Mouse (Mus musculus): ENCODE measurements at regions not wholly inside any gene's neighbourhood (a gene's known extent, or its start where the extent isn't known, plus 50 kb on each side); places are given as distances from the start of the nearest gene placed in this dataset.

DNA sequence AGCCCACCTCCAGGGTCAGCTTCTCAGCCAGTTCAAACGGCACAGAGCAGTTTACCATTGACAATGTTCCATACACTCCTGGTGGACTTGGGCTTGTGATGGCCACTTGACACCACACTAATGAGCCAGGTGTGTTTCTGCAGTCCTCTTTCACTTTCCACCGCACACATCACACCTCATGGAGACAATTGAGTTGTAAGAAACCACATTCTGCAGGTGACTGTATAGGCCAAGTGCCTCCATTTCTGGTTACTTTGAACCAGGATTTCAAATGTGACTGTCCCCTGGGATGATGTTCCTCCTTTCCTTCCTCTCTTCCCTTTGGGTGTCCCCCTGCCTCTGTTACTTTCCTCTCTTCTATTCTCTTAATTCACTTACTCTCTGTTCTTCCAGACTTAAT is 233.1 kb downstream of the Ankrd50 start:
- no peak for DNase-seq (ENCODE audit: low read depth, low spot score)
- Histone ChIP-seq H3K9me3 (replicated peaks; ENCODE audit: insufficient read depth, low read length) (no peaks in the 10 kb centered on the region), H3K27ac (ENCODE audit: control insufficient read depth, low read depth, low read length) (no peak overlapping the region), H3K36me3 (ENCODE audit: control insufficient read depth in 1 of 2, insufficient read depth in 2 of 2, low read length in 2 of 2) (no peaks in the 10 kb centered on the region), H3K4me3 (ENCODE audit: control insufficient read depth in 1 of 2, insufficient read depth in 1 of 2, low read depth in 2 of 2, low read length in 2 of 2) (no peak overlapping the region), H3K79me2 (ENCODE audit: control insufficient read depth, insufficient read depth, low read length, poor library complexity) (no peaks in the 10 kb centered on the region), H3K9ac (ENCODE audit: control insufficient read depth, low read depth, low read length, poor library complexity, severe bottlenecking) (no peak overlapping the region), H3K4me1 (ENCODE audit: control insufficient read depth in 1 of 2, insufficient read depth in 2 of 2, low read length in 2 of 2) (no peaks in the 10 kb centered on the region), H3K27me3 (ENCODE audit: control insufficient read depth in 1 of 2, insufficient read depth in 2 of 2, low read length in 2 of 2) (no peaks in the 10 kb centered on the region)
- no peak for TF ChIP-seq MYB (IDR thresholded peaks at IDR 0.05; ENCODE audit: low read depth, low read length)
- no peak for TF ChIP-seq CHD2 (IDR thresholded peaks at IDR 0.05; ENCODE audit: low read length)
- TF ChIP-seq TBP (IDR thresholded peaks at IDR 0.05; ENCODE audit: low read depth, low read length): no peak
- TF ChIP-seq USF2 (IDR thresholded peaks at IDR 0.05; ENCODE audit: borderline replicate concordance in 1 of 2, insufficient read depth in 1 of 2, low read depth in 1 of 2, low read length in 2 of 2): no peak
- TF ChIP-seq MYC (IDR thresholded peaks at IDR 0.05; ENCODE audit: low read depth, low read length): no peak
- TF ChIP-seq GATA1 (IDR thresholded peaks at IDR 0.05; ENCODE audit: low read depth, low read length): no peak
- no peak for TF ChIP-seq GABPA (IDR thresholded peaks at IDR 0.05; ENCODE audit: low read depth, low read length)
- no peak for TF ChIP-seq POLR2AphosphoS2 (IDR thresholded peaks at IDR 0.05; ENCODE audit: low read length)
- TF ChIP-seq CTCF (IDR thresholded peaks at IDR 0.05 in 2 of 3, conservative IDR thresholded peaks at IDR 0.05 in 1 of 3; ENCODE audit: control insufficient read depth in 1 of 3, insufficient read depth in 1 of 3, low read depth in 2 of 3, low read length in 3 of 3, poor library complexity in 1 of 3, severe bottlenecking in 1 of 3): no peak
- no peak for TF ChIP-seq JUND (IDR thresholded peaks at IDR 0.05; ENCODE audit: low read depth, low read length)
- TF ChIP-seq ETS1 (IDR thresholded peaks at IDR 0.05; ENCODE audit: low read depth, low read length): no peak
- TF ChIP-seq KAT2A (conservative IDR thresholded peaks at IDR 0.05; ENCODE audit: low read depth, low read length): no peak
- no peak for TF ChIP-seq E2F4 (IDR thresholded peaks at IDR 0.05; ENCODE audit: borderline replicate concordance, low read depth, low read length)
- TF ChIP-seq SIN3A (IDR thresholded peaks at IDR 0.05; ENCODE audit: low read length): no peak
- no peak for TF ChIP-seq EP300 (IDR thresholded peaks at IDR 0.05; ENCODE audit: low read depth in 1 of 2, low read length in 2 of 2)
- TF ChIP-seq TCF12 (IDR thresholded peaks at IDR 0.05; ENCODE audit: low read depth, low read length): no peak
- no peak for TF ChIP-seq RCOR1 (IDR thresholded peaks at IDR 0.05; ENCODE audit: low read depth, low read length)

DNA sequence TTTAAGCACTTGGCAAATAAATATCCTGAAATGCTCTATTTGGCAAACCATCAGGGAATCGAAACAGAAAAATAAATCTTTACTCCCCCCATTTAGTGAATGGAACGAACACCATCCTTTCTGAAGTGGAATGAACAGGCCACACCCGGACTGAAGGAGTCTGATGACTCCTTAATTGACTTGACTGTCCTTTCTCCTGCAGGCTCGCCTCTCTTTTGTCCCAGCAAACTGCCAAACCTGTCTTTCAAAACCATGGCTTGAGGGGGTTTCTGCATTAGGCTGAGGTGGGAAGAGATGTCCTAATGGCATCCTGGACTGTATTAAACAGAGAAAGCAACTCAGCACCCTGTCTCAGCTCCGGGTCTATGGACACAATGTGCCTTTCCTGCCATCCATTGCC is 234.1 kb downstream of the Ankrd50 start:
- no peak overlapping the region for H3K27ac ChIP-seq (ENCODE audit: control insufficient read depth, low read depth, low read length)
- TF ChIP-seq GABPA (IDR thresholded peaks at IDR 0.05; ENCODE audit: low read depth, low read length): no peak
- no peak for TF ChIP-seq POLR2A (IDR thresholded peaks at IDR 0.05; ENCODE audit: control insufficient read depth in 1 of 2, insufficient read depth in 1 of 2, low read depth in 1 of 2, low read length in 2 of 2, poor library complexity in 1 of 2)
- TF ChIP-seq SIN3A (IDR thresholded peaks at IDR 0.05; ENCODE audit: low read length): no peak
- no peak for TF ChIP-seq ZMIZ1 (IDR thresholded peaks at IDR 0.05; ENCODE audit: low read depth, low read length)
- no peak for TF ChIP-seq MEF2A (IDR thresholded peaks at IDR 0.05; ENCODE audit: extremely low read depth, insufficient replicate concordance, low read depth, low read length, poor library complexity, severe bottlenecking)
- no peak for TF ChIP-seq ZKSCAN1 (IDR thresholded peaks at IDR 0.05; ENCODE audit: low read depth, low read length)
- no peak for TF ChIP-seq ZNF384 (IDR thresholded peaks at IDR 0.05; ENCODE audit: low read depth, low read length)
- TF ChIP-seq UBTF (IDR thresholded peaks at IDR 0.05; ENCODE audit: borderline replicate concordance, insufficient read depth, low read depth, low read length): no peak
- H3K9me3 ChIP-seq (replicated peaks; ENCODE audit: insufficient read depth, low read length): no peaks in the 10 kb centered on the region
- H3K79me2 ChIP-seq (ENCODE audit: control insufficient read depth, insufficient read depth, low read length, poor library complexity): no peaks in the 10 kb centered on the region
- DNase-seq (ENCODE audit: low read depth, low spot score): no peak
- H3K4me3 ChIP-seq (ENCODE audit: control insufficient read depth in 1 of 2, insufficient read depth in 1 of 2, low read depth in 2 of 2, low read length in 2 of 2): no peak overlapping the region
- H3K4me1 ChIP-seq (ENCODE audit: control insufficient read depth in 1 of 2, insufficient read depth in 2 of 2, low read length in 2 of 2): no peaks in the 10 kb centered on the region
- no peaks in the 10 kb centered on the region for H3K27me3 ChIP-seq (ENCODE audit: control insufficient read depth in 1 of 2, insufficient read depth in 2 of 2, low read length in 2 of 2)
- H3K36me3 ChIP-seq (ENCODE audit: control insufficient read depth in 1 of 2, insufficient read depth in 2 of 2, low read length in 2 of 2): no peaks in the 10 kb centered on the region
- no peak overlapping the region for H3K9ac ChIP-seq (ENCODE audit: control insufficient read depth, low read depth, low read length, poor library complexity, severe bottlenecking)
